Comparison of ENCODE assay signal across 17 mouse cellular contexts in genomic region chr17:75642311-75642710, GRCm38 (mm10).
"Had no signal": no experiment of that assay in that cellular context is flagged by ENCODE, and none has a peak within 500 bp of the region (broad histone marks: within the 10 kb centered on the region; RNA-seq: fewer than 3 reads in every experiment).

No protein-coding gene starts in this region.

- H3K4me1 ChIP-seq: stomach, embryonic 15.5 days had no signal

- H3K27ac ChIP-seq: neural tube, embryonic 12.5 days; neural tube, embryonic 13.5 days; neural tube, embryonic 15.5 days; stomach, embryonic 15.5 days; stomach, postnatal 0 days had no signal

- H3K36me3 ChIP-seq: neural tube, embryonic 12.5 days; neural tube, embryonic 13.5 days; neural tube, embryonic 15.5 days; stomach, embryonic 15.5 days had no signal

- DNase-seq: retina, postnatal 1 day; right cerebral cortex, adult 18-20 months; right cerebral cortex, postnatal 14 days; right cerebral cortex, postnatal 25 days; right cerebral cortex, postnatal 4 days; spleen, adult 18-20 months; thymus, adult 18-20 months; thymus, adult 2 months; thymus, postnatal 14 days; thymus, postnatal 25 days; thymus, postnatal 36 days; thymus, postnatal 4 days had no signal

- H3K27me3 ChIP-seq: neural tube, embryonic 12.5 days; neural tube, embryonic 13.5 days; neural tube, embryonic 15.5 days; stomach, embryonic 15.5 days had no signal

- H3K4me3 ChIP-seq: neural tube, embryonic 12.5 days; neural tube, embryonic 13.5 days; neural tube, embryonic 15.5 days; stomach, embryonic 15.5 days had no signal

- H3K9me3 ChIP-seq: neural tube, embryonic 12.5 days; neural tube, embryonic 13.5 days; neural tube, embryonic 15.5 days; stomach, embryonic 15.5 days had no signal

- H3K9ac ChIP-seq: neural tube, embryonic 12.5 days; neural tube, embryonic 13.5 days; neural tube, embryonic 15.5 days; stomach, embryonic 15.5 days had no signal

- H3K4me2 ChIP-seq: neural tube, embryonic 12.5 days; neural tube, embryonic 13.5 days; neural tube, embryonic 15.5 days; stomach, embryonic 15.5 days had no signal
